Mouse (Mus musculus) liver, adult 2 months (tissue): ENCODE results near the gene Prl3a1. TPM values are rescaled to one million over a fixed set of nuclear protein-coding genes. Genes with fewer than 3 reads are reported as not detected.

ENCODE experiments used
- DNase-seq: peaks from one replicate; pipeline ENCODE4 v3.0.0-alpha.2; 2011; ENCODE audit warnings: low read depth, low spot score; ENCODE audit errors: extremely low read depth
- H3K27ac ChIP-seq: fragments of 200-500 bp; replicated peaks from 2 replicates; pipeline ENCODE4 v1.5.1; 2012; ENCODE audit warnings: low read depth, mild to moderate bottlenecking, control low read depth, inconsistent platforms, low read length; ENCODE audit not compliant: insufficient read depth
- H3K27me3 ChIP-seq: fragments of 200-500 bp; 2 replicates; pipeline ENCODE4 v1.6.1; 2012; ENCODE audit warnings: mild to moderate bottlenecking, moderate library complexity, low read length, inconsistent platforms; ENCODE audit not compliant: control insufficient read depth, insufficient read depth
- H3K36me3 ChIP-seq: fragments of 200-500 bp; 2 replicates; pipeline ENCODE4 v1.6.1; 2012; ENCODE audit warnings: low read length, inconsistent platforms; ENCODE audit not compliant: control insufficient read depth, insufficient read depth
- H3K4me1 ChIP-seq: fragments of 200-500 bp; 2 replicates; pipeline ENCODE4 v1.6.1; 2011; ENCODE audit warnings: low read length; ENCODE audit not compliant: control insufficient read depth, insufficient read depth
- H3K4me3 ChIP-seq: fragments of 200-500 bp; 2 replicates; pipeline ENCODE4 v1.5.1; 2011; ENCODE audit warnings: low read depth, mild to moderate bottlenecking, control low read depth, low read length, moderate library complexity; ENCODE audit not compliant: insufficient read depth
- H3K79me2 ChIP-seq: fragments of 200-500 bp; 2 replicates; pipeline ENCODE4 v1.6.1; 2012; ENCODE audit warnings: inconsistent platforms, mild to moderate bottlenecking, low read length, moderate library complexity; ENCODE audit not compliant: control insufficient read depth, insufficient read depth
- H3K9ac ChIP-seq: fragments of 200-500 bp; 2 replicates; pipeline ENCODE4 v1.6.1; 2012; ENCODE audit warnings: low read depth, mild to moderate bottlenecking, control low read depth, inconsistent platforms, low read length
- CTCF ChIP-seq: fragments of 200-500 bp; IDR thresholded peaks from 2 replicates; pipeline ENCODE4 v1.5.1; 2011; ENCODE audit warnings: low read depth, low read length, control low read depth
- POLR2A ChIP-seq: fragments of 200-500 bp; IDR thresholded peaks from 2 replicates; pipeline ENCODE4 v1.6.1; 2011; ENCODE audit warnings: low read length, control low read depth; ENCODE audit not compliant: insufficient read depth; ENCODE audit errors: extremely low read depth
- WGBS: fragments of 180-500 bp; shearing (Covaris S2); methylation state at CpG from one replicate; pipeline ENCODE4 v1.1.7; 2018; 5-methylcytosine and 5-hydroxymethylcytosine counted together
- polyA plus RNA-seq: library from polyadenylated mRNA; depleted of rRNA; stranded (reverse); fragments of >200 nt; gene quantifications from 2 replicates; pipeline ENCODE4 v1.2.3, GENCODE M21; 2012; rRNA removed
- total RNA-seq: library from RNA; depleted of rRNA; stranded (reverse); fragments of >200 nt; gene quantifications from 2 replicates; pipeline ENCODE4 v1.2.3, GENCODE M21; 2014; rRNA removed

Prl3a1 gene
- total RNA-seq, result not detected in 2 replicates
- not detected in 2 replicates for polyA plus RNA-seq

DNA sequence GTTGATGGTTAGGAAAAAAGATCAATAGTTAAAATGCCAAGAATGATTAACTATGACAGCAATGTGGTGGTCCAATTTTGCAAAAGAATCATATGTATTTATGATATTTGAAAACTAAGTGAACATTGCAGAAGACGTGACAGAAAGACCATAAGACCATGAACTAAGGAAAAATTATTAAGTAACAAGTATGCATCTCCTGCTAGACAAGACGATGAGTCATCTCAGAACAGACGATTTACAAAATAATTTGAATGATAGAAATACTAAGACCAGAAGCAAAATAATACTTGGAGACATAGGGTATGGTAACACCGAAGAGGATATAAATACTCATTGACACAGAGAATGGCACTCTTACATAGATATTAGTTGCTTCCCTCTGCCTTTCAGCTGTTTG is at the start of gene Prl3a1:
Gene Prl3a1, plus strand, starts transcription at position 301 of the 400 bp plus-strand sequence.
- Histone ChIP-seq H3K4me3 (no peak within 1 kb of the TSS), H3K4me1 (no peaks in the 10 kb centered on the region), H3K27me3 (no peaks in the 10 kb centered on the region), H3K36me3 (no peaks in the 10 kb centered on the region), H3K27ac (no peak within 1 kb of the TSS), H3K79me2 (no peaks in the 10 kb centered on the region), H3K9ac (no peak within 1 kb of the TSS)
- DNase-seq, result no peak
- TF ChIP-seq POLR2A (no peak), CTCF (no peak)
- 81% methylated on average over 4 of the region's 4 CpGs for WGBS

DNA sequence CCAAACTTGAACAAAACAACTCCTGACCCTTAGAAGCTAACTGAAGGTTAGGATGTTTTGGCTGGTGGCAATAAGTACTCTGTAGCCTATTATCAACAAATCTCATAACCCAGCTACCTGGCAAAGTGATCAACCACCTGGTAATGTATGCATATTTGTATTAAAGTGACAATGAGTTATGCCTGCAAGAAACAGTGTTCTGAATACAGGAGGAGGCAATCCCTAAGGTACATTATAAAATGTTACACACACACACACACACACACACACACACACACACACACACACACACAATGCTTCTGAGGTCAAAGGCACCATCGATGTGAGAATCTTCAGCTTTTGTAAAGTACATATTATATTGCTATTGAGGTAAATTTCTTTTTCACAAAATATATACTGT is 17.7 kb upstream of the Prl3a1 start, which contains the start of gene Prl3b1:
Gene Prl3b1, plus strand, starts transcription at position 301 of the 400 bp plus-strand sequence.
- no peak within 1 kb of the TSS for H3K9ac ChIP-seq
- H3K79me2 ChIP-seq, result no peaks in the 10 kb centered on the region
- TF ChIP-seq CTCF (no peak), POLR2A (no peak)
- no peak for DNase-seq
- H3K27ac ChIP-seq, result no peak within 1 kb of the TSS
- 90% methylated on average over 1 of the region's 1 CpGs for WGBS
- no peaks in the 10 kb centered on the region for H3K36me3 ChIP-seq
- no peaks in the 10 kb centered on the region for H3K27me3 ChIP-seq
- H3K4me1 ChIP-seq, result no peaks in the 10 kb centered on the region
- H3K4me3 ChIP-seq, result no peak within 1 kb of the TSS

DNA sequence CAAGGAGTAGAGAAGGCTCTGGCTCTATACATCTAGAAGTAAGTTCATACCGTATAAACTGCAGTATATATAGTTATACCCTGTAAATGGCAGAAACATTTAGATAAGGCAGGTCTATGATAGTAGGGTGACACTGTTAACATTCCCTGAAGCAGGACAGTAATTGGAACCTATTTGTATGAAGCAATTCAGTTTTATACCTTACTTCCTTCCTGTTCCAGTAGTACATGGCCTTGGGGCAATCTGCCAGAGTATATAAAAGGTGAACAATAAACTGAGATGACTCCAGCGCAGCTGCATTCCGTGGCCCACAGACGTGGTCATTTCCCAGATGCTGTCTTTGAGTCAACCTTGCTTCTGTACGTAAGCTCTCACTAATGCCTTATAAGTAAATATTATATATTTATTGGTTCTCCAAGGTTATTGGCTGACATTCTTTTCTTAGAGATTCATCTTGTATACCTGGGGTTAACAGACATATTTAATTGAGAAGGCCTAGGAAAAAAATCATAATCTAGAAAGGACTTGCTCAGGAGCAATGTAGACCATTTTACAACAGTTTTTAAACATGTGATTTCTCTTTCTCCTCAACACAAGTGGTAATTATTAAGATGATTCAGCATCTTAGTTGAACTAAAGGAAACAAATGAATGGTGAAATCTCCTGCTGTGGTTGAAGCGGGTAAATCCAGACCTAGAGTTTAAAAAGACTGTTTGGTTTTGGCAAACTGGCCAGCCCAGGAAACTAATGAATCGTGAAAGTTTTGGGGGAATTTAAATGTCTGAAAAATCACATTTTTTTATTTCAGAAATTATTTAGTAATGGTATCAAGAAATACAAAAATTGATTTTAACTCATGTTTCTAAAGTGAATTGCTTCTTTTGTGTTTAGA is 53.3 kb downstream of the Prl3a1 start, which contains the start of gene Prl6a1:
Gene Prl6a1, plus strand, starts transcription at position 294 of the 892 bp plus-strand sequence.
- Histone ChIP-seq H3K9ac (no peak within 1 kb of the TSS), H3K4me1 (no peaks in the 10 kb centered on the region), H3K79me2 (no peaks in the 10 kb centered on the region), H3K36me3 (no peaks in the 10 kb centered on the region), H3K4me3 (no peak within 1 kb of the TSS), H3K27ac (no peak within 1 kb of the TSS), H3K27me3 (no peaks in the 10 kb centered on the region)
- TF ChIP-seq CTCF, result no peak
- no peak for TF ChIP-seq POLR2A
- no peak for DNase-seq
- WGBS, result 74% methylated on average over 7 of the region's 7 CpGs

Other genes starting within 250 kb of the Prl3a1 start
- gene Prl, start 201.9 kb upstream of the Prl3a1 start, total RNA-seq, result not detected in 2 replicates
- gene Prl, start 201.9 kb upstream of the Prl3a1 start, polyA plus RNA-seq, result not detected in 2 replicates
- not detected in 2 replicates for gene Prl3d1, start 165.2 kb upstream of the Prl3a1 start, total RNA-seq
- not detected in 2 replicates for gene Prl3d1, start 165.2 kb upstream of the Prl3a1 start, polyA plus RNA-seq
- gene Prl3d2, start 137.7 kb upstream of the Prl3a1 start, total RNA-seq, result not detected in 2 replicates
- gene Prl3d2, start 137.7 kb upstream of the Prl3a1 start, polyA plus RNA-seq, result not detected in 2 replicates
- gene Prl3d3, start 102.6 kb upstream of the Prl3a1 start, total RNA-seq, result not detected in 2 replicates
- gene Prl3d3, start 102.6 kb upstream of the Prl3a1 start, polyA plus RNA-seq, result not detected in 2 replicates
- not detected in 2 replicates for gene Prl3c1, start 62.8 kb upstream of the Prl3a1 start, total RNA-seq
- gene Prl3c1, start 62.8 kb upstream of the Prl3a1 start, polyA plus RNA-seq, result not detected in 2 replicates
- gene Prl3b1, start 17.6 kb upstream of the Prl3a1 start, total RNA-seq, result not detected in 2 replicates
- not detected in 2 replicates for gene Prl3b1, start 17.6 kb upstream of the Prl3a1 start, polyA plus RNA-seq
- not detected in 2 replicates for gene Prl6a1, start 53.2 kb downstream of the Prl3a1 start, total RNA-seq
- gene Prl6a1, start 53.2 kb downstream of the Prl3a1 start, polyA plus RNA-seq, result not detected in 2 replicates
- gene Prl8a2, start 86.2 kb downstream of the Prl3a1 start, total RNA-seq, result not detected in 2 replicates
- gene Prl8a2, start 86.2 kb downstream of the Prl3a1 start, polyA plus RNA-seq, result not detected in 2 replicates
- not detected in 2 replicates for gene Prl2b1, start 131.4 kb downstream of the Prl3a1 start, total RNA-seq
- gene Prl2b1, start 131.4 kb downstream of the Prl3a1 start, polyA plus RNA-seq, result not detected in 2 replicates
- gene Prl8a6, start 179.3 kb downstream of the Prl3a1 start, total RNA-seq, result not detected in 2 replicates
- gene Prl8a6, start 179.3 kb downstream of the Prl3a1 start, polyA plus RNA-seq, result not detected in 2 replicates